Mouse (Mus musculus) hindbrain, embryonic 13.5 days (tissue): ENCODE measurements around the gene Unk. TPM values are rescaled to one million over a fixed set of nuclear protein-coding genes. Genes with fewer than 3 reads are reported as not detected.

Experiments used
- ATAC-seq: fragments of 200-750 bp; cut with Nextera tagmentation; 2 replicates; pipeline ENCODE4 v1.8.0; 2017; ENCODE audit warnings: moderate TSS enrichment; ENCODE audit not compliant: low FRiP score
- H3K27ac ChIP-seq: fragments of 300-500 bp; sonication (generic); 2 replicates; pipeline ENCODE4 v1.5.1; 2015; ENCODE audit warnings: inconsistent platforms, mild to moderate bottlenecking, moderate library complexity
- H3K27me3 ChIP-seq: fragments of 300-500 bp; sonication (generic); 2 replicates; pipeline ENCODE4 v1.6.1; 2015; ENCODE audit warnings: mild to moderate bottlenecking, inconsistent platforms
- H3K36me3 ChIP-seq: fragments of 300-500 bp; sonication (generic); 2 replicates; pipeline ENCODE4 v1.6.1; 2015; ENCODE audit warnings: mild to moderate bottlenecking, inconsistent platforms
- H3K4me1 ChIP-seq: fragments of 300-500 bp; sonication (generic); replicated peaks from 2 replicates; pipeline ENCODE4 v1.6.1; 2015; ENCODE audit warnings: inconsistent platforms
- H3K4me2 ChIP-seq: fragments of 300-500 bp; sonication (generic); 2 replicates; pipeline ENCODE4 v1.6.1; 2015; ENCODE audit warnings: inconsistent platforms, mild to moderate bottlenecking, moderate library complexity
- H3K4me3 ChIP-seq: fragments of 300-500 bp; sonication (generic); 2 replicates; pipeline ENCODE4 v1.5.1; 2015; ENCODE audit warnings: mild to moderate bottlenecking, inconsistent platforms
- H3K9ac ChIP-seq: fragments of 300-500 bp; sonication (generic); 2 replicates; pipeline ENCODE4 v1.6.1; 2015; ENCODE audit warnings: mild to moderate bottlenecking, inconsistent platforms
- H3K9me3 ChIP-seq: fragments of 300-500 bp; sonication (generic); 2 replicates; pipeline ENCODE4 v1.6.1; 2016; ENCODE audit warnings: inconsistent platforms
- WGBS: fragments of 180-500 bp; shearing (Covaris S2); methylation state at CpG from one replicate; pipeline ENCODE4 v1.1.7; 2015; 5-methylcytosine and 5-hydroxymethylcytosine counted together
- polyA plus RNA-seq: library from polyadenylated mRNA; unstranded; fragments of >200 nt; fragmentation: Nextera tagmentation; extraction: Ambion mirVana; gene quantifications from 2 replicates; pipeline ENCODE4 v1.2.1, GENCODE M21; 2015

Gene Unk
- polyA plus RNA-seq, 1 experiment from 2014 or later, result 33.8 TPM

DNA sequence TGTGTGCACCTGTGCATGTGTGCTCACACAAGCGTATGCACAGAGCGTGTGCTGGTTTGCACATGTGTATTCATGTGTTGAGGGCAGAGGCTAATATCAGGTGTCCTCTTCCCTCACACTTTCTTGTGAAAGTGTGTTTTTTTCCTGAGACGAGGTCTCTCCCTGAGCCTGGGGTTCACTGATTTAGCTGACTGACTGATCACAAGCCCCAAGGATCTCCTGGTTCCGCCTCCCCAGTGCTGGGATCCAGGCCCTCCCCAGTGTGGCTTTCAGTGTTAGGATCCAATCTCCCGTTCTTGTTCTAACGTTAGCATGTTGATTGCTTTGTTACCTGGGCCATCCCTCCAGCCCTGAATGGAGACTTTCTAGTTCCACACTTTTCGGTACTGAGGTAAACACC lies 70.7 kb downstream of the Unk start:
- Histone ChIP-seq H3K27ac (0 out of 2 replicates have a peak overlapping the region, but pooled peaks have one; percentile 84), H3K4me3 (no peak overlapping the region), H3K9me3 (no peaks in the 10 kb centered on the region), H3K27me3 (peaks cover 8% of the 10 kb centered on the region), H3K9ac (no peak overlapping the region), H3K4me2 (no peak overlapping the region), H3K4me1 (peaks cover 27% of the 10 kb centered on the region), H3K36me3 (no peaks in the 10 kb centered on the region)
- no peak for ATAC-seq
- WGBS, result 88% methylated on average over 7 of the region's 7 CpGs

DNA sequence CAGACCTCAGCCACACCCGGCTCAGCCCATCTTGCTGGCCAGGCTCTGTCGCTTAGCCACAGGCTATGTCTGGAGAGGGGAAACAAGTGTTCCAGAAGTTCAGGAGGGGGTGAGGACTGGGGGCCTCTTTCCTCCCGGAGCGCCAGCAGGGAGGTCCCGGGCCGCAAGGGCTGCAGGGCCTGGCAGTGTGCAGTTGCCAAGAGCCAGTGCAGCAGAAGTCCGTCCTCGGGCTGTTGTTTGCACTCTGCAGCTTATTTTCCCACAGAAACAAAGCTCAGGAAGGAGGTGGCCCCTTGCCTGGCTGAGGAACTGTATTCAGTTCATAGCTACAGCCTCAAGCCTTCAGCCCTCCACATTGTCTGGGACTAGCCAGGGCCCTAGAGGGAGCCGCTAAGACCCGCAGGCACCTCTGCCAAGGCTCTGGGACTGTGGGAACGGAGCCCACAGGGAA lies 71.8 kb downstream of the Unk start:
- Histone ChIP-seq H3K9me3 (no peaks in the 10 kb centered on the region), H3K9ac (peak overlapping the region; percentile 51; the same call in 1 of the 2 replicates), H3K4me2 (no peak overlapping the region), H3K4me3 (no peak overlapping the region), H3K27ac (peak overlapping the region; percentile 84), H3K4me1 (peaks cover 38% of the 10 kb centered on the region), H3K27me3 (peaks cover 19% of the 10 kb centered on the region), H3K36me3 (no peaks in the 10 kb centered on the region)
- WGBS, result 44% methylated on average over 11 of the region's 11 CpGs
- ATAC-seq, result peak; percentile 80

DNA sequence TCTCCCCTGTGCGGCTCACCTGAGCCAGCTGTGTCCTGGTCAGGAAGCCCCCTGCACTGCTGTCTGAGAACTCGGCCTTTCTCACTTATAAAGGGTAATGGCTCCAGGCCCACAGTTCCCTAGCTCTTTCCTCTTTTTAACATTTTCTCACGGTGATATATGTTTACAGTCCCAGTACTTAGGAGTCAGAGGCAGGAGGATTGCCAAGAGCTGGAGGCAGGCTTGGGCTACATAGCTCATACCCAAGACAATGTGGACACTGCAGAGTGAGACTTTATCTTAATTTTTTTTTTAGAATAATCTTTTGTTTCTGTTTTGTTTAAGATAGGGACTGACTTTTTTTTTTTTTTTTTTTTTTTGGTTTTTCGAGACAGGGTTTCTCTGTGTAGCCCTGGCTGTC lies 72.3 kb downstream of the Unk start:
- Histone ChIP-seq H3K36me3 (no peaks in the 10 kb centered on the region), H3K9me3 (no peaks in the 10 kb centered on the region), H3K27ac (peak overlapping the region; percentile 84), H3K4me2 (no peak overlapping the region), H3K27me3 (peaks cover 24% of the 10 kb centered on the region), H3K9ac (no peak overlapping the region), H3K4me3 (no peak overlapping the region), H3K4me1 (peaks cover 43% of the 10 kb centered on the region)
- 59% methylated on average over 3 of the region's 4 CpGs for WGBS
- no peak for ATAC-seq

DNA sequence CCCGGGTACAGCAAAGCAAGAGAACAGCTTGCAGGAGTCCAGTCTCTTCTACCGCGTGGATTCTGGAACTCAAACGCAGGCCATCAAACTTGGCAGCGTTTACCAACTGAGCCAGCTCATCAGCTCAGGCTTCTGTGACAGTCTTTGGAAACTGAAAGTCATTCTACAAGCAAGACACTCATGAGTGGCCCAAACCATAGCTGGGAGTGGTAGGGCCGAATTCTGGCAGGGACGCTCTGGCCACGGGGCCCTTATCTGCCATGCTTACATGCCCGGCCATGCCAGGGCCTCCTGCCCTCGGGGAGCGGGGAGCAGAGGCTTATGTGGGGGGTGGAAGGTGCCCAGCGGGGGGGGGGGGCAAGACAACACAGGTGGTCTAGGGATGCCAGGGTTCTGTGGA lies 73.5 kb downstream of the Unk start:
- peaks cover 33% of the 10 kb centered on the region for H3K27me3 ChIP-seq
- H3K9ac ChIP-seq, result no peak overlapping the region
- H3K4me2 ChIP-seq, result no peak overlapping the region
- H3K36me3 ChIP-seq, result no peaks in the 10 kb centered on the region
- H3K27ac ChIP-seq, result no peak overlapping the region
- H3K4me1 ChIP-seq, result peaks cover 51% of the 10 kb centered on the region
- no peaks in the 10 kb centered on the region for H3K9me3 ChIP-seq
- no peak overlapping the region for H3K4me3 ChIP-seq
- no peak for ATAC-seq
- WGBS, result 74% methylated on average over 12 of the region's 12 CpGs

DNA sequence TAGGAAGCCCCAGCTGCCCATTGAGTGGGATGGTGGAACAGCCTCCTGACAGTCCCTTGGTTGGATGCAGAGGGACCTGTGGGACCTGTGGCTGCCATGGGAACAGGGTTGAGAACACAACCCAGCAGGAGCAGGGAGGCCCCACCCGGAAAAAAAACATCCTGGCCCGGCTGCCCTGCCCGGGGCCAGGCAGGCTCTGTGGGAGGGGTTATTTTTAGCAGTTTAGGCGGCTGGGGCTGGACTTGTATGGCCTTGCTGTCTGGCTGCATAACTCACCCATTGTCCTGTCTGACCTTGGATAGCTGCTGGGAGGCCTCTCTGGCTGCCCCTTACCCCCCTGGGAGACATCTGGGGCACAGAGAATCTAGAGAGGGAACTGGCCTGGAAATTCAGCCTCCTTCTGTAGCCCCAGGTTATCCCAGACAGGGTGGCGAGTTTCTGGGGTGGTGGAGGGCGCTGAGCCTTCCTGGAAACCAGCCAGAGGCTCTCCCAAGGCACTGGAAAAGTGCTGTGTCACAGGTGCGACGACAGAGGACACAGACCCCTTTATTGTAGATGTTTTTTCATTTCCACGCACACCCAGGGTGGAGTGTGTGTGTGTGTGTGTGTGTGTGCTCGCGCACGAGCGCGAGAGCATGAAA lies 74.0 kb downstream of the Unk start:
- Histone ChIP-seq H3K4me3 (no peak overlapping the region), H3K4me1 (peaks cover 57% of the 10 kb centered on the region), H3K36me3 (no peaks in the 10 kb centered on the region), H3K27ac (peak overlapping the region; percentile 12; the same call in 1 of the 2 replicates), H3K9ac (no peak overlapping the region), H3K4me2 (no peak overlapping the region), H3K27me3 (peaks cover 38% of the 10 kb centered on the region), H3K9me3 (no peaks in the 10 kb centered on the region)
- 40% methylated on average over 14 of the region's 14 CpGs for WGBS
- ATAC-seq, result no peak

DNA sequence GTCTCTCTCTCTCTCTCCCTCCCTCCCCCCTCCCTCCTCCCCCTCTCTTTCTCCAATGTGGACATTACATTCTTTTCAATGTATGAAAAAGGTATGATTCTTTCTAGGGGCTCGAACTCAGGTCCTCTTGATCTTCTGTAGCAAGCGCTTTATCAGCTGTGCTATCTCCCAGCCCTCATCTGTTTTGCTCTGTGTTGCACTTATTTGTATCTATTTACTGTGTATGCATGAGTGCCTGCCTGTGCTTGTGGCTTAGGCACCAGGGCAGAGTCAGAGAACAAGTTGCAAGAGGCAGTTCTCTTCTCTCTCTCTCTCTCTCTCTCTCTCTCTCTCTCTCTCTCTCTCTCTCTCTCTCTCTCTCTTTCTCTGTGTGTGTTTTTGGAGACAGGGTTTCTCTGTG lies 74.9 kb downstream of the Unk start:
- no peak overlapping the region for H3K4me2 ChIP-seq
- no peaks in the 10 kb centered on the region for H3K9me3 ChIP-seq
- peaks cover 48% of the 10 kb centered on the region for H3K27me3 ChIP-seq
- H3K4me3 ChIP-seq, result no peak overlapping the region
- no peak overlapping the region for H3K27ac ChIP-seq
- ATAC-seq, result no peak
- H3K4me1 ChIP-seq, result peaks cover 66% of the 10 kb centered on the region
- no peak overlapping the region for H3K9ac ChIP-seq
- WGBS, result 93% methylated on average over 2 of the region's 2 CpGs
- H3K36me3 ChIP-seq, result no peaks in the 10 kb centered on the region

DNA sequence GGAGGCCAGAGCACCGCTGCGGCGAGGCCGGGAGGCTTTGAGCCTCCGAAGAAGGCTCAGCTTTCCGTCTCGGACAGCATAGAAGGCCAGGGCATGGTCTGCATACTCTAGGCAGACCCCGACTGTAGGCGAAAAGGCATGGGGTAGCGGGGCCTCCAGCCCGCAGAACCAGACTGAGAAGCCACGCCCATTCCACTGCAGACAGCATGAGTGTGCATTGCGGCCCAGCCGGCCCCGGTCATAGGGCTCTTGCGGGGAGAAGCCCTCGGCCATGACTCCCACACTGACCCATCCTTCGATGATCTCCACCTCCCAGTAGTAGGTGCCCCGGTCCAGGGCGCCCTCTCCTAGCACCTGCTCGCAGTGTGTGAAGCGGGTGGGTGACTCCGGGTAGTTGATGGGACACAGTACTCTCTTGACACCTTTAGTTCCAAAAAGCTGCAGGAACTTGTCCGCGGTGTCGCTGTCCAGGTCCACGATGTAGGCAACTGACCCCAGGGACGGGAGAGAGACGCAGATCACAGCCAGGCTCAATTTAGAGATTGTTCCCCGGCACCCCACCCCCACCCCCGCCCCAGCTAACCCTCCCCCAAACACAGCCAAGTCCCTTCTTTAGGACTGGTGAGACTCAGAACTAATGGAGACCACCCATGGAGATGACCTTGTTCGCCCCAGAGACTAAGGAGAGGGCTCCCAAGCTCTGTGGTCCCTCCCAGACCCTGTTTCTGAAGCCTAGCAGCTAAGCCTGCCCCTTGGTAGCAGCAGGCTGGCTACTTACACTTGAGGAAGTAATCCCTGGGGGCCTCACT lies 76.2 kb downstream of the Unk start:
- peaks cover 60% of the 10 kb centered on the region for H3K27me3 ChIP-seq
- H3K4me2 ChIP-seq, result peak overlapping the region; percentile 24; the same call in 1 of the 2 replicates
- peaks cover 72% of the 10 kb centered on the region for H3K4me1 ChIP-seq
- H3K27ac ChIP-seq, result no peak overlapping the region
- H3K9me3 ChIP-seq, result no peaks in the 10 kb centered on the region
- ATAC-seq, result no peak
- 25% methylated on average over 32 of the region's 32 CpGs for WGBS
- H3K9ac ChIP-seq, result 0 out of 2 replicates have a peak overlapping the region, but pooled peaks have one; percentile 29
- 0 out of 2 replicates have a peak overlapping the region, but pooled peaks have one; percentile 2 for H3K4me3 ChIP-seq
- H3K36me3 ChIP-seq, result no peaks in the 10 kb centered on the region

DNA sequence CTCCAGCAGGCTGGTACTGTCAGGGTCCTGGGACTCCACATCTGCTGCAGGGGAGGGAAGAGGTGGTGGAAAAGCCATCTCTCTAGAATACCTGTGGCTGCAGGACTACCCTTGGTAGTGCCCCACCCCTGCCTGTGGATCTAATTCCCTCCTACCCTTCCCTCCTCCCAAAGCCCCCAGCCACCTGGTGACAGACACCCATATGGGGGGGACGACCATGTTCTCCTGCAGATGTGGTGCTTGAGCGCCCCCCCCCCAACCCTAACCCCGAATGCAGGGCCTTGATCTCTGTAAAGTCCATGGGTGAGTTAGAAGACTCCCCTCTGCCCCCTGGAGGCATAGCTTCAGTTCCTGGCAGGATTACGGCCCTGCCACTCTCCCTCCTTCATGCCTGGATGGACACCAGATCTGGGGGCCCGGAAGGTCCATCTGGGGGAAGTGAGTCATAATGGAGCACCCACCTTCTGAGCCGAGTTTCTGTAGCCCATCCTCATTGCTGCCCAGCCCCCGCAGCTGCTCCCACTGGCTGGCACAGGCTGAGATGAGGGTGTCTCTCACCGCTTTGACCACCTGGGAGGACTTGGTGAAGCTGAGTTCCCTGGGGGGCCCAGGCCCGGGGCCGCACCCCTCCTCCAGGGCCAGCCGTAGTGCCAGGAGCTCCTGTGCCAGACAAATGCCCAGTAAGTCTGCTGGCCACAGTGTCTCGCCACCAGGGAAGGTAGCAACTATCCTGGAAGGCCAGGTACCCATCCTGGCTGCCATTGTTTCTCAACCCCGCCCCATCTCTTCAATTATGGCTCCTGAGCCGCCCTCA lies 77.0 kb downstream of the Unk start:
- Histone ChIP-seq H3K4me1 (peaks cover 64% of the 10 kb centered on the region), H3K4me3 (no peak overlapping the region), H3K27me3 (peaks cover 69% of the 10 kb centered on the region), H3K36me3 (no peaks in the 10 kb centered on the region), H3K4me2 (no peak overlapping the region), H3K27ac (no peak overlapping the region), H3K9ac (no peak overlapping the region), H3K9me3 (no peaks in the 10 kb centered on the region)
- WGBS, result 15% methylated on average over 14 of the region's 14 CpGs
- ATAC-seq, result no peak

DNA sequence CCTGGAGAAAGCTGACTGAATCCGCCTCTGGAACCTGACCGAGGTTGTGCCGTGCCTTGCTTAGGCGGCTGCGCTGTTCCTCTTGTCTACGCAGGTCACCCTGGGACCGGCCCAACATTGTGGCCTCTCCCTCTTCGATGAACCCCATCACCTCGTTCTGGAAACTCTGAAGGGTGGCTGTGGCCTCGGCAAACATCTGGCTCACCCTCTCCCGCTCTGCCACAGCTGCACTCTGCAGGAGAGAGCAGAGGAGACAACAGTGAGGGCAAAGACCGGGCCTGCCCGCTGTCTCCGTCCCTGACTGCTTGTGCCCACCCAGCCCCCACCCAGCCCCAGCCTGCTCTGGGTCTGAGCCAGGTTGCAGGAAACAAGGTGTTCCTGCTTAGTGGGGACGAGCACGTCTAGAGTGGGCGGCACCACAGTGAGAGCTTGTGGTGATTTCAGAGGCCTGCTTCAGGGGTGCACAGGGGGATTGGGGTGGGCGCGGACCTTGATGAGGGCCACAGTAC lies 77.7 kb downstream of the Unk start:
- Histone ChIP-seq H3K27me3 (peaks cover 70% of the 10 kb centered on the region), H3K4me1 (peaks cover 61% of the 10 kb centered on the region), H3K36me3 (no peaks in the 10 kb centered on the region), H3K27ac (no peak overlapping the region), H3K4me2 (no peak overlapping the region), H3K9ac (no peak overlapping the region), H3K4me3 (no peak overlapping the region), H3K9me3 (no peaks in the 10 kb centered on the region)
- ATAC-seq, result no peak
- 11% methylated on average over 19 of the region's 19 CpGs for WGBS

DNA sequence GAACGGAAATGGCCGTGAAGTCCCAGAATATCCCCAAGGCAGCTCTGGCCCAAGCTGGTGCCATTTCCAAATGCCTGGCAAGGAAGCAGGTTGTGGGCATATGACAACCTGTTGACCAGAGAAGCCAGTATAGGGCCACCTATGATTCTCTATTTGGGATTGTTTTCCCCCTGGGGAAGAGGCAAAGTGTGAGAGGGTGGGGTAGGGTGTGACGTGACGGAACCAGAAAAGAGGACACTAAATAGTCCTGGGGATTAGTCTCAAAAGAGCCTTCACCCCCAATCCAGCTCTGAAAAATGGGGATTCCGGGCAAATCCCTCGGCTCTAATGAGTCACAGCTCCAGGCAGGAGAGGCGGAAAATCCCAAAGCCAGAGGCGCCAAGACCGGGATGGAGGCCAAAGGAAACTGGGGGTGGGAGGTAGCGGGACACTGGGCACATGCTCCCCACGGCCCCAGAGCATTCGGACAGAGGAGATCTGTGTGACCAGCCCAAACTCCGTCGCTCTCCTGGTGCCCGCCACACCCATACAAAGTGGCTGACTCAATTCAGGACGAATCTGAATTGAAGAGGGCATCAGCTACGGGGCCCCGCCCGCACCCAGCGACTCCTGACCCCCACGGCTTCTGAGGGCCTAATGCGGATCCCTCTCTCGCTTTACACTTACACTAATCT lies 78.5 kb downstream of the Unk start:
- peaks cover 57% of the 10 kb centered on the region for H3K4me1 ChIP-seq
- no peak for ATAC-seq
- H3K27me3 ChIP-seq, result peaks cover 70% of the 10 kb centered on the region
- 5% methylated on average over 23 of the region's 23 CpGs for WGBS
- peak overlapping the region; percentile 57 for H3K4me2 ChIP-seq
- H3K9me3 ChIP-seq, result no peaks in the 10 kb centered on the region
- H3K27ac ChIP-seq, result no peak overlapping the region
- 0 out of 2 replicates have a peak overlapping the region, but pooled peaks have one; percentile 19 for H3K9ac ChIP-seq
- no peaks in the 10 kb centered on the region for H3K36me3 ChIP-seq
- H3K4me3 ChIP-seq, result peak overlapping the region; percentile 40; the same call in 1 of the 2 replicates

DNA sequence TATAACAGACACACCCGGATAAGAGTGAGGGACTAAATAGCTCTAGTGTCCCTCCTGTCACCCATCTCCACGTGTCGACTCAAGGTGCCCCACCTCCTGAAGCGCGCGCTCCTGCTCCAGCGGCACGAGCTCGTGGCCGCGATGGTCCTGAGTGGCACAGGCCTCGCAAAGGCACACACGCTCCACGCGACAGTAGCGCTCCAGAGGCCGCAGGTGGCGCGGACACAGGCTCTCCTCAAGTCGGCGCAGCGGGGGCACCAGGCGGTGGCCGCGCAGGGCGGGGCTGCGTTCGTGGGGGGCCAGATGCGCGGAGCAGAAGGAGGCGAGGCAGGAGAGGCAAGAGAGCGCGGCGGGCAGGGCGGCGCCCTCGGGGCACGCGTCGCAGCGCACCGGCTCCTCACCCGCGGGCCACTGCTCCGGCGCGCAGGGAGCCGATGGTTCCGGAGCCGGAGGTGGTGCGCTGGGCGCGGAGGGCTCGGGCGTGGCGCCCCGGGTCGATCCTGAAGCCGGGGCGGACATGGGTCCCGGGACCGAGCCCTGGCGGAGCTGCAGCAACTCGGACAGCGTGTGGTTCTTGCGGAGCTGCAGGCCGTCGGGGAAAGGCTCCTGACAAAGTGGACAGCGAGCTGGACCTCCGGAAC lies 79.4 kb downstream of the Unk start:
- Histone ChIP-seq H3K9me3 (no peaks in the 10 kb centered on the region), H3K27me3 (peaks cover 70% of the 10 kb centered on the region), H3K4me2 (peak overlapping the region; percentile 57), H3K4me3 (peak overlapping the region; percentile 40), H3K27ac (no peak overlapping the region), H3K4me1 (peaks cover 48% of the 10 kb centered on the region), H3K36me3 (no peaks in the 10 kb centered on the region), H3K9ac (peak overlapping the region; percentile 63)
- 3% methylated on average over 70 of the region's 70 CpGs for WGBS
- no peak for ATAC-seq
